Mouse (Mus musculus): ENCODE data around the gene Stx1b. TPM values are rescaled to one million over a fixed set of nuclear protein-coding genes. Genes with fewer than 3 reads are reported as not detected.

Gene Stx1b
- total RNA-seq (2021) (1 to 10 TPM in 1 of 2 experiments, under 1 TPM in 1; 0.77 to 1.1 TPM), polyA plus RNA-seq (2012; rRNA removed) (3.8 and 4.0 TPM in 2 replicates)
- long read RNA-seq, result 0 reads

GRCm38 (mm10) chr7:127824176-127824871 lies at the start of gene Stx1b, which contains the start of gene Stx4a:
Stx1b (minus strand) TSS chr7:127824549.
Stx4a (plus strand) TSS chr7:127824294.
- H3K4me3 ChIP-seq, result peak within 1 kb of the TSS; percentile 28; the same call in 1 of the 2 replicates

GRCm38 (mm10) chr7:127870136-127870821 lies 45.9 kb upstream of the Stx1b start:
- 70% methylated on average over 5 of the region's 5 CpGs for WGBS
- Histone ChIP-seq H3K4me3 (no peak overlapping the region), H3K27ac (no peak overlapping the region), H3K4me1 (ENCODE audit: control insufficient read depth, insufficient read depth, low read length) (peaks cover 2% of the 10 kb centered on the region; the same call in 1 of the 2 replicates), H3K27me3 (ENCODE audit: control insufficient read depth, insufficient read depth, low read length) (no peaks in the 10 kb centered on the region), H3K79me2 (replicated peaks; ENCODE audit: control insufficient read depth, insufficient read depth, low read length) (no peaks in the 10 kb centered on the region), H3K36me3 (ENCODE audit: control insufficient read depth, insufficient read depth, low read length) (no peaks in the 10 kb centered on the region), H3K9ac (ENCODE audit: low read depth, low read length) (no peak overlapping the region)
- DNase-seq, result no peak
- TF ChIP-seq POLR2A (IDR thresholded peaks at IDR 0.05; ENCODE audit: insufficient read depth, low read depth, low read length) (no peak), CTCF (IDR thresholded peaks at IDR 0.05) (peak; percentile 37)
- intact Hi-C loops (cut with DNase I), result no loop called here

More at GRCm38 (mm10) chr7:127824176-127824871, at the start of gene Stx1b, which contains the start of gene Stx4a:
- no peaks in the 10 kb centered on the region for H3K36me3 ChIP-seq (ENCODE audit: control insufficient read depth, insufficient read depth, low read length)
- DNase-seq, result no peak
- no peak within 1 kb of the TSS for H3K27ac ChIP-seq
- intact Hi-C loops (cut with DNase I), result no loop called here
- no peaks in the 10 kb centered on the region for H3K79me2 ChIP-seq (replicated peaks; ENCODE audit: control insufficient read depth, insufficient read depth, low read length)
- H3K9ac ChIP-seq (ENCODE audit: low read depth, low read length), result peak within 1 kb of the TSS; percentile 63; the same call in 1 of the 2 replicates
- TF ChIP-seq POLR2A (IDR thresholded peaks at IDR 0.05; ENCODE audit: insufficient read depth, low read depth, low read length) (no peak), EP300 (IDR thresholded peaks at IDR 0.05; ENCODE audit: insufficient read depth, low read depth, low read length) (no peak), CTCF (IDR thresholded peaks at IDR 0.05) (no peak)
- 15% methylated on average over 34 of the region's 38 CpGs for WGBS
- no peaks in the 10 kb centered on the region for H3K4me1 ChIP-seq (ENCODE audit: control insufficient read depth, insufficient read depth, low read length)
- no peaks in the 10 kb centered on the region for H3K27me3 ChIP-seq (ENCODE audit: control insufficient read depth, insufficient read depth, low read length)

GRCm38 (mm10) chr7:127869149-127869810 lies 44.9 kb upstream of the Stx1b start:
- 35% methylated on average over 3 of the region's 3 CpGs for WGBS
- no peaks in the 10 kb centered on the region for H3K36me3 ChIP-seq (ENCODE audit: control insufficient read depth, insufficient read depth, low read length)
- no peak overlapping the region for H3K9ac ChIP-seq (ENCODE audit: low read depth, low read length)
- no peak overlapping the region; the same call in 1 of the 2 replicates for H3K27ac ChIP-seq
- no peaks in the 10 kb centered on the region for H3K4me1 ChIP-seq (ENCODE audit: control insufficient read depth, insufficient read depth, low read length)
- no peaks in the 10 kb centered on the region for H3K27me3 ChIP-seq (ENCODE audit: control insufficient read depth, insufficient read depth, low read length)
- H3K79me2 ChIP-seq (replicated peaks; ENCODE audit: control insufficient read depth, insufficient read depth, low read length), result no peaks in the 10 kb centered on the region
- intact Hi-C loops (cut with DNase I), result no loop called here
- TF ChIP-seq POLR2A (IDR thresholded peaks at IDR 0.05; ENCODE audit: insufficient read depth, low read depth, low read length) (no peak), EP300 (IDR thresholded peaks at IDR 0.05; ENCODE audit: insufficient read depth, low read depth, low read length) (no peak), CTCF (IDR thresholded peaks at IDR 0.05) (no peak)
- no peak overlapping the region for H3K4me3 ChIP-seq
- DNase-seq, result peak in 1 of 2 experiments; percentile 51

GRCm38 (mm10) chr7:127867641-127868040 lies 43.3 kb upstream of the Stx1b start:
- TF ChIP-seq POLR2A (IDR thresholded peaks at IDR 0.05; ENCODE audit: insufficient read depth, low read depth, low read length) (no peak), CTCF (IDR thresholded peaks at IDR 0.05) (no peak), EP300 (IDR thresholded peaks at IDR 0.05; ENCODE audit: insufficient read depth, low read depth, low read length) (no peak)
- no peaks in the 10 kb centered on the region for H3K79me2 ChIP-seq (replicated peaks; ENCODE audit: control insufficient read depth, insufficient read depth, low read length)
- H3K27me3 ChIP-seq (ENCODE audit: control insufficient read depth, insufficient read depth, low read length), result no peaks in the 10 kb centered on the region
- WGBS, result 97% methylated on average over 18 of the region's 18 CpGs
- H3K4me3 ChIP-seq, result no peak overlapping the region
- intact Hi-C loops (cut with DNase I), result no loop called here
- no peaks in the 10 kb centered on the region for H3K4me1 ChIP-seq (ENCODE audit: control insufficient read depth, insufficient read depth, low read length)
- H3K9ac ChIP-seq (ENCODE audit: low read depth, low read length), result no peak overlapping the region
- no peaks in the 10 kb centered on the region for H3K36me3 ChIP-seq (ENCODE audit: control insufficient read depth, insufficient read depth, low read length)
- no peak overlapping the region for H3K27ac ChIP-seq
- DNase-seq, result no peak

GRCm38 (mm10) chr7:127866434-127866833 lies 42.1 kb upstream of the Stx1b start:
- no peak for DNase-seq
- TF ChIP-seq CTCF (IDR thresholded peaks at IDR 0.05) (no peak), EP300 (IDR thresholded peaks at IDR 0.05; ENCODE audit: insufficient read depth, low read depth, low read length) (no peak), POLR2A (IDR thresholded peaks at IDR 0.05; ENCODE audit: insufficient read depth, low read depth, low read length) (no peak)
- intact Hi-C loops (cut with DNase I), result no loop called here

More at GRCm38 (mm10) chr7:127866434-127866833, 42.1 kb upstream of the Stx1b start:
- Histone ChIP-seq H3K27ac (no peak overlapping the region), H3K4me3 (no peak overlapping the region), H3K9ac (ENCODE audit: low read depth, low read length) (no peak overlapping the region), H3K79me2 (replicated peaks; ENCODE audit: control insufficient read depth, insufficient read depth, low read length) (no peaks in the 10 kb centered on the region), H3K4me1 (ENCODE audit: control insufficient read depth, insufficient read depth, low read length) (no peaks in the 10 kb centered on the region), H3K36me3 (ENCODE audit: control insufficient read depth, insufficient read depth, low read length) (no peaks in the 10 kb centered on the region), H3K27me3 (ENCODE audit: control insufficient read depth, insufficient read depth, low read length) (no peaks in the 10 kb centered on the region)
- WGBS, result 94% methylated on average over 12 of the region's 12 CpGs

Data from heart, adult 2 months (tissue).